Mouse (Mus musculus) testis, adult 2 months (tissue): ENCODE measurements around the gene Timm13.

Experiments used
- CTCF ChIP-seq: fragments of 200-500 bp; IDR thresholded peaks from 2 replicates; pipeline ENCODE4 v1.5.1; 2012; ENCODE audit warnings: low read depth, mild to moderate bottlenecking, inconsistent platforms, low read length, moderate library complexity; ENCODE audit not compliant: control insufficient read depth, insufficient read depth, insufficient replicate concordance
- POLR2A ChIP-seq: fragments of 200-500 bp; IDR thresholded peaks from 2 replicates; pipeline ENCODE4 v1.6.1; 2012; ENCODE audit warnings: low read depth, mild to moderate bottlenecking, inconsistent platforms, low read length, moderate library complexity; ENCODE audit not compliant: control insufficient read depth

- TF ChIP-seq POLR2A (no peak), CTCF (no peak)
These were observed 35.5 kb upstream of the Timm13 start for GRCm38 (mm10) chr10:80936135-80936809.
